Mouse (Mus musculus): ENCODE data around the gene Olfr175-ps1. TPM values are rescaled to one million over a fixed set of nuclear protein-coding genes. Genes with fewer than 3 reads are reported as not detected.

Olfr175-ps1 gene
- not detected for polyA plus RNA-seq (2017; shearing (Covaris generic))

DNA sequence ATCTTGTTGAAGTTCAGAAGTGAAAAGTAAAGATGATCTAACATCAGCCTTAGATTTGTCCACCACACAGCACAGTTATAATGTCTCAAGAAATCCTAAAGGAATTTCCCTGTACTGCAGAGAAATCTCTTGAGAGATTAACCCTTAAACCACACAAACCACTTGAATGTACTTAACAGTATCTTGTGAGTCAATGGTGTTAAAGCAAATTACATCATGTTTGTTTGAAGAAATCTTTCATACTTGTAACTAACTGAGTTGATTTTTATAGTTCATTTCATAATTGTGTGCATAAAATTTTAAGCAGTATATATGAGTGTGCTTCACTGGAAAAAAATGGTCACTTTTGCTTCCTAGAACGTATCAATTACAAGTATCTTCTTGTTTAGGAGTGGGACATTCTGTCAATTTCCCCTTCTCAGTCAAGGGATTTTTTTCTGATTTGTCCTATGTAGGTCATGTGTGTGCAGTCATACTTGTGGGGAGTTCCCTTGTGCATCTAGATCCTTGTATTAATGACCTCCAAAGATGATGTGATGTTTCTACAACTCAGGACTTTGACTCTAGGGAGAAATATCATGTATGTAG, at the start of gene Olfr175-ps1:
Gene Olfr175-ps1 (minus strand): TSS at position 51 of the 588 bp plus-strand sequence.

DNA sequence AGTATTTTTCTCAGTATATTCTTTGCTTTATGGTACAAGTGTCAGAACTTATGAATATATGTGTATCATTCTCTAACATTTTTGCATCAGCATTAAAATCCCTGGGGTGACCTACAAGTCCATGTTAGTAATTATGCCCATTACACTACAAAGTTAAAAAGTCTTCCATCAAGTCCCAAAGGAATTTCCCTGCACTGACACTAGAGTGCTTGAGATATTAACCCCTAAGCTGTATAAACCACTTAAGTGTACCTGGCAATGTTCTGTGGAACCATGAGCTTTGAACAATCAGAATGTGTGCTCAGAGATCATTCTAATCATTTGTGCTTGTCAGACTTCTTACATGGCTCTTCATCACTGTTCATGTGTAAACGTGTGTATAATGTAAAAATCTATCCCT, 48.1 kb upstream of the Olfr175-ps1 start, which contains the start of gene Olfr177:
Gene Olfr177 (minus strand): TSS at position 101 of the 400 bp plus-strand sequence.

DNA sequence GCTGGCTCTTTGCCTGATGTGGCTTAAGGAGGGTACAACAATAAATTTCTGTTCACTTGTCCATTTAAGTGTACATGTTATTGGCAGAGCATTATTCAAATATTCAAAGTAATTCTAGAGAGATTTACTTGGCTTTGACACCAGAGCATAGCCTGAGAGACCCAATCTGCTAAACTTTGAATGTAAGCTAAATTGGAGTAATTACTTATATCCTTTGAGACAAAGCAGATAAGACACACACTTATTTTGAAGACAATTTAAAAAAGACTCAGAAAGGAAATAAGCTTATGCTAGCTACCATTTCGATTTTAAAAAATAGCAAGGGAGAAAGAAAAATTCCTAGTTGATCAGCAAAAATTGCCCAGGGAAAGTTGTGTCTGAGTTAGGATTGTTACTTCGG, 26.4 kb downstream of the Olfr175-ps1 start, which contains the start of gene Olfr173:
Gene Olfr173 (minus strand): TSS at position 101 of the 400 bp plus-strand sequence.

Other genes with a start within 250 kb of the Olfr175-ps1 start
- under 1 TPM in 1 of 2 experiments, not detected in 1; 0.30 TPM for gene Gm813, start 209.8 kb downstream of the Olfr175-ps1 start, polyA plus RNA-seq (2017; shearing (Covaris generic))
- 1 to 10 TPM in 1 of 2 experiments, under 1 TPM in 1; 0.19 to 1.1 TPM for gene E330017A01Rik, start 188.0 kb downstream of the Olfr175-ps1 start, polyA plus RNA-seq (2017; shearing (Covaris generic))
- gene Cpox, start 156.5 kb downstream of the Olfr175-ps1 start, polyA plus RNA-seq (2017; shearing (Covaris generic)) = 100 to 1,000 TPM in 1 of 2 experiments, 10 to 100 TPM in 1; 48.6 to 129 TPM
- gene Gpr15, start 107.7 kb downstream of the Olfr175-ps1 start, polyA plus RNA-seq (2017; shearing (Covaris generic)) = 10 to 100 TPM in 1 of 2 experiments, 1 to 10 TPM in 1; 9.4 to 77.5 TPM
- 100 to 1,000 TPM; 111 to 199 TPM for gene Cldnd1, start 98.9 kb downstream of the Olfr175-ps1 start, polyA plus RNA-seq (2017; shearing (Covaris generic))
- gene Olfr172, start 63.6 kb downstream of the Olfr175-ps1 start, polyA plus RNA-seq (2017; shearing (Covaris generic)) = not detected
- 1 to 10 TPM in 1 of 2 experiments, under 1 TPM in 1; 0.94 to 3.2 TPM for gene Olfr173, start 26.5 kb downstream of the Olfr175-ps1 start, polyA plus RNA-seq (2017; shearing (Covaris generic))
- gene Olfr177, start 48.0 kb upstream of the Olfr175-ps1 start, polyA plus RNA-seq (2017; shearing (Covaris generic)) = under 1 TPM in 1 of 2 experiments, not detected in 1; 0.06 TPM
- 1 to 10 TPM in 1 of 2 experiments, not detected in 1; 1.7 TPM for gene Olfr178, start 65.3 kb upstream of the Olfr175-ps1 start, polyA plus RNA-seq (2017; shearing (Covaris generic))
- gene Olfr181, start 102.0 kb upstream of the Olfr175-ps1 start, polyA plus RNA-seq (2017; shearing (Covaris generic)) = not detected
- not detected for gene Olfr180, start 102.6 kb upstream of the Olfr175-ps1 start, polyA plus RNA-seq (2017; shearing (Covaris generic))
- gene Olfr183, start 168.6 kb upstream of the Olfr175-ps1 start, polyA plus RNA-seq (2017; shearing (Covaris generic)) = under 1 TPM in 1 of 2 experiments, not detected in 1; 0.24 TPM
- gene Olfr186, start 203.5 kb upstream of the Olfr175-ps1 start, polyA plus RNA-seq (2017; shearing (Covaris generic)) = under 1 TPM in 1 of 2 experiments, not detected in 1; 0.18 TPM
- gene Olfr187, start 213.0 kb upstream of the Olfr175-ps1 start, polyA plus RNA-seq (2017; shearing (Covaris generic)) = under 1 TPM in 1 of 2 experiments, not detected in 1; 0.92 TPM